Mouse (Mus musculus): ENCODE data around the gene Smarca5. TPM values are rescaled to one million over a fixed set of nuclear protein-coding genes. Genes with fewer than 3 reads are reported as not detected.

The Smarca5 gene
- total and polyA plus RNA-seq, 3 experiments, result 59.0 to 140 (median 89.1) TPM

GRCm38 (mm10) chr8:80783271-80783670 is 44.0 kb upstream of the Smarca5 start:
- no peak for DNase-seq (ENCODE audit: low read depth, low spot score)
- no peak overlapping the region for H3K4me3 ChIP-seq (ENCODE audit: control insufficient read depth in 1 of 2, insufficient read depth in 1 of 2, low read depth in 2 of 2, low read length in 2 of 2)
- H3K4me1 ChIP-seq (ENCODE audit: control insufficient read depth in 1 of 2, insufficient read depth in 2 of 2, low read length in 2 of 2), result no peaks in the 10 kb centered on the region
- H3K9ac ChIP-seq (ENCODE audit: control insufficient read depth, low read depth, low read length, poor library complexity, severe bottlenecking), result no peak overlapping the region
- H3K36me3 ChIP-seq (ENCODE audit: control insufficient read depth in 1 of 2, insufficient read depth in 2 of 2, low read length in 2 of 2), result peaks cover 0 to 8% of the 10 kb centered on the region in 2 experiments; a peak in 2 of 4 replicates
- H3K79me2 ChIP-seq (ENCODE audit: control insufficient read depth, insufficient read depth, low read length, poor library complexity), result no peaks in the 10 kb centered on the region
- no peaks in the 10 kb centered on the region for H3K27me3 ChIP-seq (ENCODE audit: control insufficient read depth in 1 of 2, insufficient read depth in 2 of 2, low read length in 2 of 2)
- TF ChIP-seq RAD21 (IDR thresholded peaks at IDR 0.05; ENCODE audit: low read depth, low read length), result no peak
- no peak for TF ChIP-seq HCFC1 (IDR thresholded peaks at IDR 0.05; ENCODE audit: low read depth, low read length)
- TF ChIP-seq USF2 (IDR thresholded peaks at IDR 0.05; ENCODE audit: borderline replicate concordance in 1 of 2, insufficient read depth in 1 of 2, low read depth in 1 of 2, low read length in 2 of 2), result no peak
- TF ChIP-seq ZC3H11A (IDR thresholded peaks at IDR 0.05; ENCODE audit: low read depth, low read length), result no peak
- no peak for TF ChIP-seq NRF1 (IDR thresholded peaks at IDR 0.05; ENCODE audit: insufficient read depth, low read depth, low read length, poor library complexity, severe bottlenecking)
- TF ChIP-seq ZMIZ1 (IDR thresholded peaks at IDR 0.05; ENCODE audit: low read depth, low read length), result no peak
- no peak for TF ChIP-seq UBTF (IDR thresholded peaks at IDR 0.05; ENCODE audit: borderline replicate concordance, insufficient read depth, low read depth, low read length)
- TF ChIP-seq CHD1 (IDR thresholded peaks at IDR 0.05; ENCODE audit: low read depth, low read length), result no peak
- TF ChIP-seq POLR2A (IDR thresholded peaks at IDR 0.05; ENCODE audit: control insufficient read depth in 1 of 2, insufficient read depth in 1 of 2, low read depth in 1 of 2, low read length in 2 of 2, poor library complexity in 1 of 2), result no peak
- TF ChIP-seq MAFK (IDR thresholded peaks at IDR 0.05; ENCODE audit: borderline replicate concordance, low read depth, low read length), result no peak
- no peak for TF ChIP-seq MEF2A (IDR thresholded peaks at IDR 0.05; ENCODE audit: extremely low read depth, insufficient replicate concordance, low read depth, low read length, poor library complexity, severe bottlenecking)
- no peak for TF ChIP-seq JUND (IDR thresholded peaks at IDR 0.05; ENCODE audit: low read depth, low read length)
- TF ChIP-seq EP300 (IDR thresholded peaks at IDR 0.05; ENCODE audit: low read depth in 1 of 2, low read length in 2 of 2), result no peak
- no peak for TF ChIP-seq MXI1 (IDR thresholded peaks at IDR 0.05; ENCODE audit: low read depth, low read length)
- no peaks in the 10 kb centered on the region for H3K9me3 ChIP-seq (replicated peaks; ENCODE audit: insufficient read depth, low read length)
- H3K27ac ChIP-seq (ENCODE audit: control insufficient read depth, low read depth, low read length), result no peak overlapping the region

DNA sequence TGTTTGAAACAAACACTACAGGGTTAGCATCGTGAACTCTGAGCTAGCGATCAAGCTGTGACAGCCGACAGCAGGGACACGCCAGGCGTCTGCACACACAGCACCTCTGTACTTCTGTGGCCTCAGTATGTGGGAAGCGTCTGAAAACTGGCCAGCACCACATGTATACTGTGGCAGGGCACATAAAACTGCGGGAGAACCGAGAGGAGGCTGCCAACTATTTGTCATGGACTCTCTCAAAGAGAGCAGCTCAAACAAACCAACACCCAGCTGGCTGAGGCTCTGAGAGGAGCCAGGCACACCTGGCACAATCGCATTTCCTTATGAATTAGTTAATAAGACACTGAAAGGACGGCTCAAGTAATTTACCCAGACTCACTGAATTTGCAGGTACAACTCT is 42.0 kb upstream of the Smarca5 start:
- Histone ChIP-seq H3K36me3 (ENCODE audit: control insufficient read depth in 1 of 2, insufficient read depth in 2 of 2, low read length in 2 of 2) (peaks cover 0 to 8% of the 10 kb centered on the region in 2 experiments; a peak in 2 of 4 replicates), H3K9me3 (replicated peaks; ENCODE audit: insufficient read depth, low read length) (no peaks in the 10 kb centered on the region), H3K9ac (ENCODE audit: control insufficient read depth, low read depth, low read length, poor library complexity, severe bottlenecking) (no peak overlapping the region), H3K4me3 (ENCODE audit: control insufficient read depth in 1 of 2, insufficient read depth in 1 of 2, low read depth in 2 of 2, low read length in 2 of 2) (no peak overlapping the region), H3K4me1 (ENCODE audit: control insufficient read depth in 1 of 2, insufficient read depth in 2 of 2, low read length in 2 of 2) (no peaks in the 10 kb centered on the region), H3K79me2 (ENCODE audit: control insufficient read depth, insufficient read depth, low read length, poor library complexity) (no peaks in the 10 kb centered on the region), H3K27ac (ENCODE audit: control insufficient read depth, low read depth, low read length) (no peak overlapping the region), H3K27me3 (ENCODE audit: control insufficient read depth in 1 of 2, insufficient read depth in 2 of 2, low read length in 2 of 2) (no peaks in the 10 kb centered on the region)
- TF ChIP-seq MAZ (IDR thresholded peaks at IDR 0.05; ENCODE audit: low read depth, low read length), result no peak
- TF ChIP-seq ZMIZ1 (IDR thresholded peaks at IDR 0.05; ENCODE audit: low read depth, low read length), result no peak
- TF ChIP-seq MAFK (IDR thresholded peaks at IDR 0.05; ENCODE audit: borderline replicate concordance, low read depth, low read length), result no peak
- no peak for TF ChIP-seq USF2 (IDR thresholded peaks at IDR 0.05; ENCODE audit: borderline replicate concordance in 1 of 2, insufficient read depth in 1 of 2, low read depth in 1 of 2, low read length in 2 of 2)
- TF ChIP-seq CHD1 (IDR thresholded peaks at IDR 0.05; ENCODE audit: low read depth, low read length), result no peak
- no peak for TF ChIP-seq SMC3 (IDR thresholded peaks at IDR 0.05; ENCODE audit: low read depth, low read length)
- TF ChIP-seq GATA1 (IDR thresholded peaks at IDR 0.05; ENCODE audit: low read depth, low read length), result no peak
- no peak for TF ChIP-seq USF1 (IDR thresholded peaks at IDR 0.05; ENCODE audit: low read depth, low read length)
- no peak for TF ChIP-seq SIN3A (IDR thresholded peaks at IDR 0.05; ENCODE audit: low read length)
- no peak for TF ChIP-seq MAX (IDR thresholded peaks at IDR 0.05; ENCODE audit: low read length)
- no peak for DNase-seq (ENCODE audit: low read depth, low spot score)
